Mouse (Mus musculus) embryonic facial prominence, embryonic 14.5 days (tissue): ENCODE results near the gene Lpcat3. TPM values are rescaled to one million over a fixed set of nuclear protein-coding genes. Genes with fewer than 3 reads are reported as not detected.

Experiments
- ATAC-seq: fragments of 200-750 bp; cut with Nextera tagmentation; 2 replicates; pipeline ENCODE4 v1.8.0; 2017; ENCODE audit warnings: low read depth, moderate number of reproducible peaks, moderate TSS enrichment
- DNase-seq: peaks from one replicate; pipeline ENCODE4 v3.0.0-alpha.2; 2015; ENCODE audit warnings: low spot score
- H3K27ac ChIP-seq: fragments of 300-500 bp; sonication (generic); replicated peaks from 2 replicates; pipeline ENCODE4 v1.5.1; 2014; ENCODE audit warnings: low read depth, mild to moderate bottlenecking, low read length, moderate library complexity
- H3K27me3 ChIP-seq: fragments of 300-500 bp; sonication (generic); replicated peaks from 2 replicates; pipeline ENCODE4 v1.6.1; 2014; ENCODE audit warnings: low read length; ENCODE audit not compliant: control insufficient read depth, insufficient read depth
- H3K36me3 ChIP-seq: fragments of 300-500 bp; sonication (generic); 2 replicates; pipeline ENCODE4 v1.6.1; 2014; ENCODE audit warnings: low read length, mixed read lengths; ENCODE audit not compliant: control insufficient read depth, insufficient read depth
- H3K4me1 ChIP-seq: fragments of 300-500 bp; sonication (generic); 2 replicates; pipeline ENCODE4 v1.6.1; 2014; ENCODE audit warnings: antibody characterized with exemption, low read length; ENCODE audit not compliant: control insufficient read depth, insufficient read depth
- H3K4me2 ChIP-seq: fragments of 300-500 bp; sonication (generic); 2 replicates; pipeline ENCODE4 v1.6.1; 2014; ENCODE audit warnings: low read depth, mild to moderate bottlenecking, low read length, moderate library complexity, mixed read lengths
- H3K4me3 ChIP-seq: fragments of 300-500 bp; sonication (generic); 2 replicates; pipeline ENCODE4 v1.5.1; 2014; ENCODE audit warnings: low read depth, mild to moderate bottlenecking, low read length
- H3K9ac ChIP-seq: fragments of 300-500 bp; sonication (generic); 2 replicates; pipeline ENCODE4 v1.6.1; 2014; ENCODE audit warnings: low read depth, mild to moderate bottlenecking, low read length, moderate library complexity, mixed read lengths
- H3K9me3 ChIP-seq: fragments of 300-500 bp; sonication (generic); 2 replicates; pipeline ENCODE4 v1.6.1; 2016; ENCODE audit warnings: low read length; ENCODE audit not compliant: control insufficient read depth
- WGBS: fragments of 180-500 bp; shearing (Covaris S2); extraction: QIAGEN DNeasy Blood & Tissue Kit; methylation state at CpG from one replicate; pipeline ENCODE4 v1.1.7; 2014; 5-methylcytosine and 5-hydroxymethylcytosine counted together
- polyA plus RNA-seq: library from polyadenylated mRNA; unstranded; fragments of >200 nt; fragmentation: Nextera tagmentation; extraction: Ambion mirVana; gene quantifications from 2 replicates; pipeline ENCODE4 v1.2.1, GENCODE M21; 2014

Lpcat3 gene
- polyA plus RNA-seq, 1 experiment from 2014 or later, result 48.1 TPM

DNA sequence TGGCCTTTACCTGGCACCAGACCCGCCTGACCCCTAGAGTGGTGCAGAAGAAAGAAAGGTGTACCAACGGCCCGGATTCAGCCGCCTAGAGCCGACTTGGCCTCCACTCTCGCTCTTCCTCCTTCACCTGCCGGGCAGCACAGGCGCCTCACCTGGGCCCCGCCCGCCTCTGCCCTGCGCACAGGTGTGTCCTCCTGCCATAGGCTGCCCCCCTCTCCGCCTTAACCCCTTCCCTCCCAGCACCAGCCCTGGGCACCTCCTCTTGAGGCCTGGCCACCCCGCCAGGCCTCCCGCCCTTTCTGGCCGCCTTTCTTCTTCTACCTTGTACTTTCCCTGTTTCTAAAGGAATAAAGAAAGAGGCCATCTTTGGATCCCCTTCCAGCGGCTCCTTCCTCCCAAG, 55.9 kb downstream of the Lpcat3 start:
- Histone ChIP-seq H3K4me1 (no peaks in the 10 kb centered on the region), H3K9ac (peak overlapping the region; percentile 61), H3K9me3 (no peaks in the 10 kb centered on the region), H3K27ac (peak overlapping the region; percentile 80), H3K27me3 (no peaks in the 10 kb centered on the region), H3K36me3 (peaks cover 41% of the 10 kb centered on the region), H3K4me2 (peak overlapping the region; percentile 28), H3K4me3 (peak overlapping the region; percentile 37)
- WGBS, result 58% methylated on average over 12 of the region's 16 CpGs
- DNase-seq, result peak; percentile 83
- peak; percentile 64; the same call in 1 of the 2 replicates for ATAC-seq

DNA sequence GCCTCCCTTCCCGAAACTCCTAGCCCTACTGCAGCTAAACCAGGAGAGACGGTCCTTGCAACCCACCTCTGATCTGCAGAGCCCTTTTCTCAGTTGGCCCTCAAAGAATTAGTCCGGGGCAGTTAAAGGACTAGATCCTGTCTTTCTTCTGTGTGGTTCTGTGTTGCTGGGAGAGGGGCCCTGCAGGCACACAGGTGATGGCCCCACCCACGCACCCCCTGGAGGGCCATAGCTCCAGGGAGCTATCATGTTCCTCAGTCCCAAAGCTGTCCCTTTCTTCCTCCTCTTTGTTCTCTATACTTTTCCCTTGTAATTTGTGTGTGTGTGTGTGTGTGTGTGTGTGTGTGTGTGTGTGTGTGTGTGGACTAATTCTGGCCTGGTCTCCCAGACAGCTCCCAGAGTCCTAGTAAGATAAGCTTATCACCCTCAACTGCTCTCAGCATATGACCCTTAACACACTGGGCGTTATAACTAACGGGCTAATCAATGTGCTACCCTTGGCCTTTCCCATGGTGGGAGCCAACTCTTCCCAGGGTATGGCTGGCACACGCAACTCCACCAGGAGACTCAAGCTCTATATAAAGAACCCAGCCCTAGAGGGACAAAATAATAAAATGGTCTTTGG, 56.6 kb downstream of the Lpcat3 start:
- WGBS, result 71% methylated on average over 7 of the region's 7 CpGs
- Histone ChIP-seq H3K27me3 (no peaks in the 10 kb centered on the region), H3K36me3 (peaks cover 34% of the 10 kb centered on the region), H3K4me2 (peak overlapping the region; percentile 28), H3K9ac (peak overlapping the region; percentile 61), H3K9me3 (no peaks in the 10 kb centered on the region), H3K27ac (peak overlapping the region; percentile 80), H3K4me3 (peak overlapping the region; percentile 37), H3K4me1 (no peaks in the 10 kb centered on the region)
- peak; percentile 56 for ATAC-seq
- DNase-seq, result peak; percentile 55

DNA sequence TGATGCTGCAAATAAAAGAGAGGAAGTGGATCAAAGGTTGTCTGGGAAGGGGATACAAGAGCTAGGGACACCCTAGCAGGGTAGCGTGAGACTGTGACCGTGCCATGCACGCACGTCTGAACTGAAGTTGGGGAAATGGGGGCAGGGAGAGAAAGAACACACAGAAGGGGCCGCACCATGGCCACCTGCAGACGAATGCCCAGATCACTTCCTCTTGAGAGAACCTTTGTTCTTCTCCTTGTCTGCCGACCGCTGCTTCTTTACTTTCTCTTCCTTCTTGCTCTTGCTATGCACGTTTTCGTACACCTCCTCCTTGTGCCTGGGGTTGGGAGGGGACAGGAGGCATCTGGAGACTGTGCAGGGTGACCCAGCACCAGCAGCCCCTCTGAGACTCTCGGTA, 58.1 kb downstream of the Lpcat3 start:
- peaks cover 20% of the 10 kb centered on the region for H3K36me3 ChIP-seq
- no peaks in the 10 kb centered on the region for H3K4me1 ChIP-seq
- no peak overlapping the region for H3K4me2 ChIP-seq
- ATAC-seq, result no peak
- no peak overlapping the region for H3K27ac ChIP-seq
- H3K27me3 ChIP-seq, result no peaks in the 10 kb centered on the region
- H3K9ac ChIP-seq, result peak overlapping the region; percentile 16; the same call in 1 of the 2 replicates
- WGBS, result 69% methylated on average over 11 of the region's 11 CpGs
- H3K4me3 ChIP-seq, result no peak overlapping the region
- H3K9me3 ChIP-seq, result no peaks in the 10 kb centered on the region
- no peak for DNase-seq

DNA sequence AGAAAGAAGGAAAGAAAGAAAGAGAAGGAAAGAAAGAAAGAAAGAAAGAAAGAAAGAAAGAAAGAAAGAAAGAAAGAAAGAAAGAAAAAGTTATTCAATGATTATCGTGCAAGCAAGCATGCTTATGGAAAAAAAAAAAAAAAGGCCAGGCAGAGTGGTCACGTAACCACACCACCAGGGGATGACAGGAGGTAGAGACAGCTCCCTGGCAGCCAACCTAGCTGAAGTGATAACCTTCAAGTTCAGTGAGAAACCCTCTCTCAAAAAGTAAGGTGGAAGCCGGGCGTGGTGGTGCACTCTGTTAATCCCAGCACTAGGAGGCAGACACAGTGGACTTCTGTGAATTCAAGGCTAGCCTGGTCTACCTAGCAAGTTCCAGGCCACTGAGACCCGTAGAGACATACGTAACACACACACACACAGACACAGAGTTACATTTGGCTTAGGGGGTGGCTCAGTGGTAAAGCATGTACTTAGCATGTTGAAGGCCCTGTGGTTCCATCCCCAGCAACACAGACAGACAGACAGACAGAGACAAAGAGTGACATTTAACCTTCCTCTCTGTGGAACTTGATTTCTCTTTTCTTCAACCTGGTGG, 60.1 kb downstream of the Lpcat3 start:
- WGBS, result 83% methylated on average over 6 of the region's 6 CpGs
- H3K27me3 ChIP-seq, result no peaks in the 10 kb centered on the region
- no peaks in the 10 kb centered on the region for H3K9me3 ChIP-seq
- no peak overlapping the region for H3K9ac ChIP-seq
- no peaks in the 10 kb centered on the region for H3K4me1 ChIP-seq
- no peaks in the 10 kb centered on the region for H3K36me3 ChIP-seq
- DNase-seq (no peak), ATAC-seq (no peak)
- H3K27ac ChIP-seq, result no peak overlapping the region
- H3K4me2 ChIP-seq, result no peak overlapping the region
- H3K4me3 ChIP-seq, result no peak overlapping the region

DNA sequence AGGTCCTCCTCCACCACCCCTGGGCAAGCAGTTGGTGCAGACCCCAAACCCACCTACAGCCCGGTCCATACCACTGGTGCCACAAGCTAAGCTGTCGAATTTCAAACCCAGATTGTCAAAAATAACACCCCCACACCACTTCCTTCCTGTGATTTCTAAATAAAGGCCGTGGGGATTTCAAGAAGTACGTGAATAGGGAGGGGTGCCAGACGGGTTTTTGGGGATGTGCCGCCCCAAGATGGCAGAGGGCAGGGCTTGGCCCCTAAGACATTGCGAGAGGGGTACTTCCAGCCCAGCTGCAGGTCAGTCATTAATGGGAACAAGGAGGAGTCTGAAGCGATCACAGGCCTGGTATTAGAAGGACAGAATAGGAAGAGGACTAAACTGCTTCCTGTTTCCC, 60.7 kb downstream of the Lpcat3 start:
- no peak for ATAC-seq

DNA sequence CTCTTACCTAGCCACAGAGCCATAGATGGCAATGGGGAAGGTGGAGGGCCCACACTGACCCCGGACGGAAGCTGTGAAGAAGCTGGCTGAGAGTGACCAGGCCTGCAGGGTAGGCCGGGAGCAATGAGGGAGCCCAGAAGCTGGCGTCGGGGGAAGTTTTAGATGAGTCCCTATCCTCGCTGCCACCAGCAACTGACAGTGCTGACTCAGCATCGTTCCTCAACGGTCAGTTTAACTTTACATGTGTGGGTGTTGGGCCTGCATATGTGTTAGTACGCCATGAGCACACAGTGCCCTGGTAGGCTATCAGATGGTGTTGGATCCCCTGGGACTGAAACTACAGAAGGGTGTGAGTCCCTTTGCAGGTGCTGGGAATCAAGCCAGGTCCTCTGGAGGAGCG, 61.6 kb downstream of the Lpcat3 start:
- no peak overlapping the region for H3K4me3 ChIP-seq
- DNase-seq (no peak), ATAC-seq (no peak)
- H3K9me3 ChIP-seq, result no peaks in the 10 kb centered on the region
- no peak overlapping the region for H3K27ac ChIP-seq
- H3K4me2 ChIP-seq, result no peak overlapping the region
- no peaks in the 10 kb centered on the region for H3K4me1 ChIP-seq
- 81% methylated on average over 10 of the region's 10 CpGs for WGBS
- H3K36me3 ChIP-seq, result no peaks in the 10 kb centered on the region
- H3K9ac ChIP-seq, result no peak overlapping the region
- no peaks in the 10 kb centered on the region for H3K27me3 ChIP-seq

More for the DNA sequence above, 60.7 kb downstream of the Lpcat3 start:
- Histone ChIP-seq H3K36me3 (no peaks in the 10 kb centered on the region), H3K4me2 (no peak overlapping the region), H3K9me3 (no peaks in the 10 kb centered on the region), H3K4me3 (no peak overlapping the region), H3K4me1 (no peaks in the 10 kb centered on the region), H3K9ac (no peak overlapping the region), H3K27ac (no peak overlapping the region), H3K27me3 (no peaks in the 10 kb centered on the region)
- DNase-seq, result no peak
- 78% methylated on average over 8 of the region's 8 CpGs for WGBS

DNA sequence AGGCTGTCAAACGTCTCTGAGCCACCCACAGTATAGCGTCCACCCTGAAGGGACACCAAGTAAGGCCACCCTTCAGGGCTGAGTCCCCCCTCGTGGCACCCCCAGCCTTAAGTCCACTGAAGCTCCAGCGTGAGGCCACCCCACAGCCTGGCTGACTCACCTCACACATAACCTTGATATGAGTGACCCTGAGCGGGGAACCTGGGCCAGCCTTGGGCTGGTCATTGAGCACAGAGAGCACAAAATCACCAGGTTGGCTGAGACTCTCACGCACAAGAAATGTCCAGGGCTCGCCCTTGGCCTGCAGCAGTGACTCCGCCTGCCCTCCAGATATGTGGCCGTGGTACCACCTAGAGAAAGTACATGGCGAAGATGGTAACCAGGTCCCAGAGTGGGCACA, 65.8 kb downstream of the Lpcat3 start:
- H3K4me3 ChIP-seq, result no peak overlapping the region
- H3K4me2 ChIP-seq, result no peak overlapping the region

DNA sequence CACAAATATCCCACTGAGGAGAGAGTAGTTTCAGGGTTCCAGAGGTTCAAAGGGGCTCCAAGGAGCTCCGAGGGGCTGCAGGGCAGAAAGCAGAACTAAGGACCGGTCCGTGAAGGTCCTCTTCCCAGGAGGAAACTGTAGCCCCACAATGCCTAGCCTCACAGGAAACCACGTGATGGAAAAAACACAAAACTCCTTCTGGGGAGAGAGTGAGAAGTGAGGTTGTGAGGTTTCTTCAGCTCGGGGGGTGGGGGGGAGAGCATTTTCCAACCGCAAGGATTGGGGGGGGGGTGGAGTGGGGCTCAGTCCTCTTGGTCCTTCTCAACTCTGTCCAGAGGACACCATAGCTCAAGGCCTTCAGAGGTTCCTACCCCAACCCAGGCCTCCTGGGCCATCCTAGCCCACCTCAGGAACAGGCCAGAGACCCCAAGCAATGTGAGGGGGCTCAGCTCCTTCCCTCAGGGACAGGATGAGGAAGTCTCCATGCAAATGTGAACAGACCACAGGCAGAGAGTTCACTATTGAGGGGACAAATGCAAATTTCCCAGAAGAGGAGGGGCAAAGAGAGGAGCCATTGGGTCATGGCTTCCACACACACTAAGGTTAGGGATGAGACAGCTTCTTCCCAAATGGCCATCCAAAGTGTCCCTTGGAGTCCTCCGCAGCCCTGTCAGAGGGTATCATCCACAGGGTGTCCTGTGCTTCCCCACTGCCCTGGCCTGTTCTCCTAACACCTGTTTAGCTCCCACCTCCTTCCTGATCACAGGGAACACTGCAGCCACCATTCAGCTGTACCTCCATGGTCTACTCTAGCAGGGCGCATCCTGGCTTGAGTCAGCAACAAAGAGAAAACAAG, 67.3 kb downstream of the Lpcat3 start:
- Histone ChIP-seq H3K4me3 (no peak overlapping the region), H3K4me1 (no peaks in the 10 kb centered on the region), H3K9me3 (no peaks in the 10 kb centered on the region), H3K36me3 (no peaks in the 10 kb centered on the region), H3K27me3 (no peaks in the 10 kb centered on the region), H3K4me2 (no peak overlapping the region), H3K27ac (no peak overlapping the region), H3K9ac (no peak overlapping the region)
- ATAC-seq, result no peak
- no peak for DNase-seq
- WGBS, result 73% methylated on average over 8 of the region's 8 CpGs

More for the DNA sequence above, 65.8 kb downstream of the Lpcat3 start:
- Histone ChIP-seq H3K36me3 (no peaks in the 10 kb centered on the region), H3K4me1 (no peaks in the 10 kb centered on the region), H3K9me3 (no peaks in the 10 kb centered on the region), H3K27me3 (no peaks in the 10 kb centered on the region), H3K27ac (no peak overlapping the region), H3K9ac (no peak overlapping the region)
- ATAC-seq (no peak), DNase-seq (no peak)
- 85% methylated on average over 10 of the region's 10 CpGs for WGBS
